Mouse (Mus musculus): ENCODE data around the gene Adra1d.

Gene Adra1d

GRCm38 (mm10) chr2:131497224-131497856 is 64.7 kb downstream of the Adra1d start:
- DNase-seq (ENCODE audit: low spot score in 2 of 2), result peak; percentile 82 to 84

GRCm38 (mm10) chr2:131496125-131496820 is 65.8 kb downstream of the Adra1d start:
- no peak for DNase-seq (ENCODE audit: low spot score in 2 of 2)

Measured in spleen, postnatal 4 days (tissue).